Mouse (Mus musculus): Measurements from ENCODE around the gene Tmem151a. TPM values are rescaled to one million over a fixed set of nuclear protein-coding genes. Genes with fewer than 3 reads are reported as not detected.

Tmem151a gene
- 5.6 and 6.5 TPM in 2 replicates for polyA plus RNA-seq (2015; fragmentation: Nextera tagmentation; extraction: Ambion mirVana)

- no peak within 1 kb of the TSS for H3K27ac ChIP-seq
- peak within 1 kb of the TSS; percentile 89 for H3K4me2 ChIP-seq (replicated peaks)
- peaks cover 6% of the 10 kb centered on the region; the same call in 1 of the 2 replicates for H3K36me3 ChIP-seq
- peaks cover 59% of the 10 kb centered on the region for H3K27me3 ChIP-seq (replicated peaks)
- peak within 1 kb of the TSS; percentile 47 for H3K9ac ChIP-seq
- under 1% methylated on average over 50 of the region's 69 CpGs for WGBS
- H3K4me3 ChIP-seq (replicated peaks): peak within 1 kb of the TSS; percentile 48
- peaks cover 23% of the 10 kb centered on the region for H3K4me1 ChIP-seq (replicated peaks)
- H3K9me3 ChIP-seq: no peaks in the 10 kb centered on the region
- ATAC-seq: no peak
Measured at GRCm38 (mm10) chr19:5085145-5085863, at the start of gene Tmem151a. Tmem151a (minus strand) TSS chr19:5085531.

- Histone ChIP-seq H3K4me3 (replicated peaks) (no peak overlapping the region), H3K4me2 (replicated peaks) (no peak overlapping the region), H3K27me3 (replicated peaks) (no peaks in the 10 kb centered on the region), H3K9ac (no peak overlapping the region), H3K9me3 (no peaks in the 10 kb centered on the region), H3K36me3 (no peaks in the 10 kb centered on the region), H3K4me1 (replicated peaks) (no peaks in the 10 kb centered on the region), H3K27ac (no peak overlapping the region)
- 63% methylated on average over 4 of the region's 4 CpGs for WGBS
- ATAC-seq: no peak
Measured at GRCm38 (mm10) chr19:5131237-5131636, 45.9 kb upstream of the Tmem151a start.

- Histone ChIP-seq H3K27ac (no peak overlapping the region), H3K36me3 (no peaks in the 10 kb centered on the region), H3K4me3 (replicated peaks) (no peak overlapping the region), H3K27me3 (replicated peaks) (no peaks in the 10 kb centered on the region), H3K9me3 (no peaks in the 10 kb centered on the region), H3K9ac (no peak overlapping the region), H3K4me1 (replicated peaks) (no peaks in the 10 kb centered on the region), H3K4me2 (replicated peaks) (no peak overlapping the region)
- ATAC-seq: no peak
- 29% methylated on average over 1 of the region's 1 CpGs for WGBS
Measured at GRCm38 (mm10) chr19:5129770-5130169, 44.4 kb upstream of the Tmem151a start.

- Histone ChIP-seq H3K4me2 (replicated peaks) (no peak overlapping the region), H3K4me1 (replicated peaks) (no peaks in the 10 kb centered on the region), H3K9me3 (no peaks in the 10 kb centered on the region), H3K4me3 (replicated peaks) (no peak overlapping the region), H3K36me3 (no peaks in the 10 kb centered on the region), H3K27ac (no peak overlapping the region), H3K9ac (no peak overlapping the region), H3K27me3 (replicated peaks) (no peaks in the 10 kb centered on the region)
- WGBS: 59% methylated on average over 7 of the region's 7 CpGs
- no peak for ATAC-seq
Measured at GRCm38 (mm10) chr19:5124055-5124614, 38.8 kb upstream of the Tmem151a start.

- Histone ChIP-seq H3K4me2 (replicated peaks) (no peak overlapping the region), H3K4me1 (replicated peaks) (peaks cover 7% of the 10 kb centered on the region), H3K9ac (no peak overlapping the region), H3K27me3 (replicated peaks) (no peaks in the 10 kb centered on the region), H3K27ac (no peak overlapping the region), H3K36me3 (no peaks in the 10 kb centered on the region), H3K9me3 (no peaks in the 10 kb centered on the region), H3K4me3 (replicated peaks) (no peak overlapping the region)
- 82% methylated on average over 3 of the region's 3 CpGs for WGBS
- ATAC-seq: no peak
Measured at GRCm38 (mm10) chr19:5123241-5123640, 37.9 kb upstream of the Tmem151a start.

- 75% methylated on average over 10 of the region's 10 CpGs for WGBS
- Histone ChIP-seq H3K9ac (no peak overlapping the region), H3K4me1 (replicated peaks) (peaks cover 7% of the 10 kb centered on the region), H3K4me3 (replicated peaks) (no peak overlapping the region), H3K9me3 (no peaks in the 10 kb centered on the region), H3K27me3 (replicated peaks) (no peaks in the 10 kb centered on the region), H3K36me3 (no peaks in the 10 kb centered on the region), H3K4me2 (replicated peaks) (no peak overlapping the region), H3K27ac (no peak overlapping the region)
- no peak for ATAC-seq
Measured at GRCm38 (mm10) chr19:5122492-5122891, 37.2 kb upstream of the Tmem151a start.

- ATAC-seq: no peak
- H3K4me2 ChIP-seq (replicated peaks): peak within 1 kb of the TSS; percentile 72
Measured at GRCm38 (mm10) chr19:5118384-5118698, 33.0 kb upstream of the Tmem151a start, which contains the start of gene Klc2. Klc2 (minus strand) TSS chr19:5118560.

GRCm38 (mm10) chr19:5117494-5118383, 32.4 kb upstream of the Tmem151a start:
- no peaks in the 10 kb centered on the region for H3K36me3 ChIP-seq
- peaks cover 14% of the 10 kb centered on the region for H3K4me1 ChIP-seq (replicated peaks)
- no peaks in the 10 kb centered on the region for H3K27me3 ChIP-seq (replicated peaks)
- peak overlapping the region; percentile 72 for H3K4me2 ChIP-seq (replicated peaks)
- peak overlapping the region; percentile 88 for H3K27ac ChIP-seq
- ATAC-seq: peak; percentile 95
- peak overlapping the region; percentile 88 for H3K4me3 ChIP-seq (replicated peaks)
- under 1% methylated on average over 79 of the region's 83 CpGs for WGBS
- H3K9ac ChIP-seq: peak overlapping the region; percentile 75
- H3K9me3 ChIP-seq: no peaks in the 10 kb centered on the region

More at GRCm38 (mm10) chr19:5118384-5118698, 33.0 kb upstream of the Tmem151a start, which contains the start of gene Klc2:
- peaks cover 14% of the 10 kb centered on the region for H3K4me1 ChIP-seq (replicated peaks)
- peak within 1 kb of the TSS; percentile 88 for H3K27ac ChIP-seq
- under 1% methylated on average over 18 of the region's 18 CpGs for WGBS
- H3K9ac ChIP-seq: peak within 1 kb of the TSS; percentile 75
- H3K9me3 ChIP-seq: no peaks in the 10 kb centered on the region
- no peaks in the 10 kb centered on the region for H3K27me3 ChIP-seq (replicated peaks)
- H3K36me3 ChIP-seq: no peaks in the 10 kb centered on the region
- peak within 1 kb of the TSS; percentile 88 for H3K4me3 ChIP-seq (replicated peaks)

- Histone ChIP-seq H3K27me3 (replicated peaks) (no peaks in the 10 kb centered on the region), H3K4me3 (replicated peaks) (no peak overlapping the region), H3K36me3 (peaks cover 20% of the 10 kb centered on the region), H3K27ac (no peak overlapping the region), H3K9ac (no peak overlapping the region), H3K4me1 (replicated peaks) (peaks cover 17% of the 10 kb centered on the region), H3K4me2 (replicated peaks) (no peak overlapping the region), H3K9me3 (no peaks in the 10 kb centered on the region)
- ATAC-seq: no peak
- 93% methylated on average over 7 of the region's 7 CpGs for WGBS
Measured at GRCm38 (mm10) chr19:5113783-5114182, 28.5 kb upstream of the Tmem151a start.

- Histone ChIP-seq H3K9me3 (no peaks in the 10 kb centered on the region), H3K36me3 (peaks cover 22% of the 10 kb centered on the region), H3K27ac (no peak overlapping the region), H3K4me2 (replicated peaks) (no peak overlapping the region), H3K4me3 (replicated peaks) (no peak overlapping the region), H3K9ac (no peak overlapping the region), H3K4me1 (replicated peaks) (peaks cover 19% of the 10 kb centered on the region), H3K27me3 (replicated peaks) (no peaks in the 10 kb centered on the region)
- ATAC-seq: no peak
- WGBS: 73% methylated on average over 19 of the region's 19 CpGs
Measured at GRCm38 (mm10) chr19:5109659-5110453, 24.5 kb upstream of the Tmem151a start.

- Histone ChIP-seq H3K36me3 (peaks cover 33% of the 10 kb centered on the region), H3K9ac (peak overlapping the region; percentile 4; the same call in 1 of the 2 replicates), H3K9me3 (no peaks in the 10 kb centered on the region), H3K27ac (peak overlapping the region; percentile 29), H3K4me3 (replicated peaks) (no peak overlapping the region), H3K4me2 (replicated peaks) (peak overlapping the region; percentile 5; the same call in 1 of the 2 replicates), H3K4me1 (replicated peaks) (peaks cover 19% of the 10 kb centered on the region), H3K27me3 (replicated peaks) (no peaks in the 10 kb centered on the region)
- ATAC-seq: no peak
- WGBS: 38% methylated on average over 4 of the region's 4 CpGs
Measured at GRCm38 (mm10) chr19:5108702-5109101, 23.4 kb upstream of the Tmem151a start.
